Mouse (Mus musculus): ENCODE results near the gene Apba1.

DNA sequence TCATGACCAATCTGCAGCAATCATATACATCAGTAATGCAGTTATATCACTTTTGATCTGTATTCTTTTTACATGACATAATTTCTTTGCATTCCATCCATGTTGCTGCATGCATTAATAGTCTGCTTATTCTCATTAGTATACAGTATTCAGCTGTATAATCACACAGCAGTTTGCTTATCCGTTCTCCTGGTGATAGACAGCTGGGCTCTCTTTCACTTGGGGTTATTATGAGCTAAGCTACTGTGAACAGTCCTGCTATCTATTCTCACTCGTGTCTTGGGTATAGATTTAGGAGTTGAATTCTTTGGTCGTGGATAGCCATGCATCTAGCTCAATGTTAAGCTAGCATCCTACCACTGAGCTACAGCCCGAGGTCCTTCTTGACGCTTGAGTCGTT, 16.7 kb downstream of the Apba1 start:
- TF ChIP-seq ZNF384 (IDR thresholded peaks at IDR 0.05; ENCODE audit: low read depth, low read length), result no peak
- TF ChIP-seq ZC3H11A (IDR thresholded peaks at IDR 0.05; ENCODE audit: borderline replicate concordance, low read depth, low read length), result no peak
- TF ChIP-seq MAFK (IDR thresholded peaks at IDR 0.05; ENCODE audit: insufficient read depth, low read depth, low read length), result no peak
- no peak for TF ChIP-seq CHD2 (IDR thresholded peaks at IDR 0.05; ENCODE audit: low read depth, low read length)
- no peak for TF ChIP-seq HCFC1 (IDR thresholded peaks at IDR 0.05; ENCODE audit: borderline replicate concordance, insufficient read depth, low read length)

All from ES-E14 (cell line).